Mouse (Mus musculus) limb, embryonic 15.5 days (tissue): ENCODE data around the gene Hist2h4. TPM values are rescaled to one million over a fixed set of nuclear protein-coding genes. Genes with fewer than 3 reads are reported as not detected.
"Not testable (repeated sequence)": the region's sequence is repeated elsewhere in the genome, so short reads cannot be mapped to it uniquely, and the experiment has no call there.

ENCODE experiments used
- ATAC-seq: fragments of 200-750 bp; cut with Nextera tagmentation; 2 replicates; pipeline ENCODE4 v1.8.0; 2017; ENCODE audit warnings: low read depth, moderate TSS enrichment; ENCODE audit not compliant: insufficient number of reproducible peaks, low FRiP score, low TSS enrichment
- H3K27ac ChIP-seq: fragments of 300-500 bp; sonication (generic); 2 replicates; pipeline ENCODE4 v1.5.1; 2015; ENCODE audit warnings: moderate library complexity, mild to moderate bottlenecking, inconsistent platforms
- H3K27me3 ChIP-seq: fragments of 300-500 bp; sonication (generic); 2 replicates; pipeline ENCODE4 v1.6.1; 2015; ENCODE audit warnings: inconsistent platforms
- H3K36me3 ChIP-seq: fragments of 300-500 bp; sonication (generic); 2 replicates; pipeline ENCODE4 v1.6.1; 2015; ENCODE audit warnings: inconsistent platforms
- H3K4me1 ChIP-seq: fragments of 300-500 bp; sonication (generic); 2 replicates; pipeline ENCODE4 v1.6.1; 2015; ENCODE audit warnings: inconsistent platforms
- H3K4me2 ChIP-seq: fragments of 300-500 bp; sonication (generic); 2 replicates; pipeline ENCODE4 v1.6.1; 2015; ENCODE audit warnings: mild to moderate bottlenecking, inconsistent platforms
- H3K4me3 ChIP-seq: fragments of 300-500 bp; sonication (generic); 2 replicates; pipeline ENCODE4 v1.5.1; 2015; ENCODE audit warnings: mild to moderate bottlenecking, inconsistent platforms
- H3K9ac ChIP-seq: fragments of 300-500 bp; sonication (generic); 2 replicates; pipeline ENCODE4 v1.6.1; 2015; ENCODE audit warnings: inconsistent platforms
- H3K9me3 ChIP-seq: fragments of 300-500 bp; sonication (generic); 2 replicates; pipeline ENCODE4 v1.6.1; 2016; ENCODE audit warnings: inconsistent platforms
- WGBS: fragments of 180-500 bp; shearing (Covaris S2); methylation state at CpG from one replicate; pipeline ENCODE4 v1.1.7; 2015; 5-methylcytosine and 5-hydroxymethylcytosine counted together
- microRNA-seq: library from miRNA; unstranded; fragments of <30 nt; microRNA quantifications from one replicate; pipeline ENCODE4, GENCODE M21; 2016
- polyA plus RNA-seq: library from polyadenylated mRNA; unstranded; fragments of >200 nt; fragmentation: Nextera tagmentation; extraction: Ambion mirVana; gene quantifications from 2 replicates; pipeline ENCODE4 v1.2.1, GENCODE M21; 2015

The Hist2h4 gene
- polyA plus RNA-seq, 1 experiment from 2014 or later = 11.4 TPM

- no peak overlapping the region for H3K4me2 ChIP-seq
- H3K4me3 ChIP-seq = no peak overlapping the region
- no peak for ATAC-seq
- H3K4me1 ChIP-seq = peaks cover 2% of the 10 kb centered on the region
- no peaks in the 10 kb centered on the region for H3K9me3 ChIP-seq
- H3K36me3 ChIP-seq = no peaks in the 10 kb centered on the region
- WGBS = 56% methylated on average over 8 of the region's 8 CpGs
- H3K27me3 ChIP-seq = no peaks in the 10 kb centered on the region
- H3K9ac ChIP-seq = no peak overlapping the region
- no peak overlapping the region for H3K27ac ChIP-seq
Measured at GRCm38 (mm10) chr3:96226695-96227648, 36.1 kb downstream of the Hist2h4 start.

GRCm38 (mm10) chr3:96225421-96225820 is 37.7 kb downstream of the Hist2h4 start:
- Histone ChIP-seq H3K9ac (no peak overlapping the region), H3K4me2 (no peak overlapping the region), H3K4me3 (no peak overlapping the region), H3K27me3 (no peaks in the 10 kb centered on the region), H3K27ac (no peak overlapping the region), H3K9me3 (no peaks in the 10 kb centered on the region), H3K36me3 (no peaks in the 10 kb centered on the region), H3K4me1 (peaks cover 9% of the 10 kb centered on the region)
- WGBS = 62% methylated on average over 2 of the region's 2 CpGs
- ATAC-seq = no peak

GRCm38 (mm10) chr3:96222774-96223173 is 40.3 kb downstream of the Hist2h4 start:
- Histone ChIP-seq H3K4me1 (peaks cover 16% of the 10 kb centered on the region), H3K4me3 (no peak overlapping the region), H3K27ac (no peak overlapping the region), H3K9ac (no peak overlapping the region), H3K27me3 (no peaks in the 10 kb centered on the region), H3K4me2 (no peak overlapping the region), H3K9me3 (no peaks in the 10 kb centered on the region), H3K36me3 (no peaks in the 10 kb centered on the region)
- 83% methylated on average over 4 of the region's 4 CpGs for WGBS
- no peak for ATAC-seq

GRCm38 (mm10) chr3:96221640-96222038 is 41.5 kb downstream of the Hist2h4 start:
- WGBS = 20% methylated on average over 9 of the region's 9 CpGs
- H3K27ac ChIP-seq = peak overlapping the region; percentile 99
- no peak for ATAC-seq
- peak overlapping the region; percentile 57 for H3K4me3 ChIP-seq
- no peaks in the 10 kb centered on the region for H3K27me3 ChIP-seq
- H3K9me3 ChIP-seq = no peaks in the 10 kb centered on the region
- H3K4me1 ChIP-seq = peaks cover 16% of the 10 kb centered on the region
- H3K36me3 ChIP-seq = no peaks in the 10 kb centered on the region
- H3K4me2 ChIP-seq = peak overlapping the region; percentile 75
- peak overlapping the region; percentile 57; the same call in 1 of the 2 replicates for H3K9ac ChIP-seq

GRCm38 (mm10) chr3:96220765-96221639 is 42.1 kb downstream of the Hist2h4 start, which contains the start of the genes Hist2h2ac and Hist2h2be:
Hist2h2ac (minus strand) TSS chr3:96220880.
Hist2h2be (plus strand) TSS chr3:96221119.
- Histone ChIP-seq H3K27me3 (no peaks in the 10 kb centered on the region), H3K4me3 (peak within 1 kb of the TSS; percentile 57), H3K36me3 (no peaks in the 10 kb centered on the region), H3K9ac (peak within 1 kb of the TSS; percentile 74), H3K9me3 (no peaks in the 10 kb centered on the region), H3K4me1 (peaks cover 16% of the 10 kb centered on the region), H3K27ac (peak within 1 kb of the TSS; percentile 99), H3K4me2 (peak within 1 kb of the TSS; percentile 75)
- ATAC-seq = peak; percentile 87
- under 1% methylated on average over 43 of the region's 43 CpGs for WGBS

GRCm38 (mm10) chr3:96220131-96220764 is 42.9 kb downstream of the Hist2h4 start:
- peak overlapping the region; percentile 75 for H3K4me2 ChIP-seq
- H3K27me3 ChIP-seq, ATAC-seq, H3K9me3 ChIP-seq, H3K36me3 ChIP-seq: not testable (repeated sequence)
- peak overlapping the region; percentile 74 for H3K9ac ChIP-seq
- WGBS = under 1% methylated on average over 36 of the region's 47 CpGs
- peaks cover 16% of the 10 kb centered on the region for H3K4me1 ChIP-seq
- H3K27ac ChIP-seq = peak overlapping the region; percentile 99
- peak overlapping the region; percentile 57 for H3K4me3 ChIP-seq

- Histone ChIP-seq H3K9ac (peak within 1 kb of the TSS; percentile 74), H3K4me3 (peak within 1 kb of the TSS; percentile 57), H3K4me1 (peaks cover 16% of the 10 kb centered on the region), H3K27ac (peak within 1 kb of the TSS; percentile 99), H3K27me3 (no peaks in the 10 kb centered on the region), H3K4me2 (peak within 1 kb of the TSS; percentile 75), H3K9me3 (no peaks in the 10 kb centered on the region), H3K36me3 (no peaks in the 10 kb centered on the region)
- under 1% methylated on average over 35 of the region's 37 CpGs for WGBS
- ATAC-seq = peak; percentile 90
Measured at GRCm38 (mm10) chr3:96219661-96220130, 43.4 kb downstream of the Hist2h4 start, which contains the start of the genes Bola1 and Hist2h2ab. Bola1 (minus strand) TSS chr3:96219709. Hist2h2ab (plus strand) TSS chr3:96219865.

GRCm38 (mm10) chr3:96219191-96219641 is 43.9 kb downstream of the Hist2h4 start:
- H3K4me3 ChIP-seq = peak overlapping the region; percentile 57
- H3K27me3 ChIP-seq = no peaks in the 10 kb centered on the region
- no peaks in the 10 kb centered on the region for H3K9me3 ChIP-seq
- no peaks in the 10 kb centered on the region for H3K36me3 ChIP-seq
- peak overlapping the region; percentile 99 for H3K27ac ChIP-seq
- H3K9ac ChIP-seq = peak overlapping the region; percentile 48
- ATAC-seq = 0 out of 2 replicates have a peak, but pooled peaks have one; percentile 10
- H3K4me1 ChIP-seq = peaks cover 16% of the 10 kb centered on the region
- WGBS = under 1% methylated on average over 12 of the region's 12 CpGs
- H3K4me2 ChIP-seq = peak overlapping the region; percentile 75

Small RNAs within 50 kb of the gene (microRNA-seq; reads per million reads assigned to microRNA genes)
- gene Gm44492 (not detected), gene Gm47311 (not detected), gene Gm47313 (not detected)

Other genes starting within 250 kb of the Hist2h4 start
- gene Vps45, start 204.8 kb downstream of the Hist2h4 start, polyA plus RNA-seq = 35.8 and 37.0 TPM in 2 replicates
- gene Otud7b, start 158.8 kb downstream of the Hist2h4 start, polyA plus RNA-seq = 21.0 and 24.7 TPM in 2 replicates
- gene Mtmr11, start 101.3 kb downstream of the Hist2h4 start, polyA plus RNA-seq = 33.5 and 33.6 TPM in 2 replicates
- gene Sf3b4, start 91.0 kb downstream of the Hist2h4 start, polyA plus RNA-seq = 148 TPM in 2 replicates
- gene Sv2a, start 82.2 kb downstream of the Hist2h4 start, polyA plus RNA-seq = 2.7 and 3.0 TPM in 2 replicates
- gene Bola1, start 43.6 kb downstream of the Hist2h4 start, polyA plus RNA-seq = 45.2 and 46.0 TPM in 2 replicates
- gene Hist2h2ab, start 43.4 kb downstream of the Hist2h4 start, polyA plus RNA-seq = not detected in 2 replicates
- 5.9 and 8.7 TPM in 2 replicates for gene Hist2h2ac, start 42.4 kb downstream of the Hist2h4 start, polyA plus RNA-seq
- gene Hist2h2be, start 42.2 kb downstream of the Hist2h4 start, polyA plus RNA-seq = 5.3 and 5.4 TPM in 2 replicates
- 3.5 and 4.1 TPM in 2 replicates for gene Hist2h3c2, start 24.2 kb downstream of the Hist2h4 start, polyA plus RNA-seq
- 27.0 and 35.1 TPM in 2 replicates for gene Hist2h2aa2, start 23.0 kb downstream of the Hist2h4 start, polyA plus RNA-seq
- gene Hist2h2aa1, start 17.8 kb downstream of the Hist2h4 start, polyA plus RNA-seq = 21.8 and 24.8 TPM in 2 replicates
- gene Hist2h3c1, start 16.6 kb downstream of the Hist2h4 start, polyA plus RNA-seq = 0.13 and 0.60 TPM in 2 replicates
- gene Hist2h3b, start 5.3 kb upstream of the Hist2h4 start, polyA plus RNA-seq = 37.0 and 53.8 TPM in 2 replicates
- gene Hist2h2bb, start 6.4 kb upstream of the Hist2h4 start, polyA plus RNA-seq = 5.2 and 10.7 TPM in 2 replicates
- 2.6 and 3.5 TPM in 2 replicates for gene Fcgr1, start 30.7 kb upstream of the Hist2h4 start, polyA plus RNA-seq
- 0.22 and 0.55 TPM in 2 replicates for gene BC107364, start 189.0 kb upstream of the Hist2h4 start, polyA plus RNA-seq